ENCODE assay signal across 11 mouse cellular contexts in the genomic region with DNA sequence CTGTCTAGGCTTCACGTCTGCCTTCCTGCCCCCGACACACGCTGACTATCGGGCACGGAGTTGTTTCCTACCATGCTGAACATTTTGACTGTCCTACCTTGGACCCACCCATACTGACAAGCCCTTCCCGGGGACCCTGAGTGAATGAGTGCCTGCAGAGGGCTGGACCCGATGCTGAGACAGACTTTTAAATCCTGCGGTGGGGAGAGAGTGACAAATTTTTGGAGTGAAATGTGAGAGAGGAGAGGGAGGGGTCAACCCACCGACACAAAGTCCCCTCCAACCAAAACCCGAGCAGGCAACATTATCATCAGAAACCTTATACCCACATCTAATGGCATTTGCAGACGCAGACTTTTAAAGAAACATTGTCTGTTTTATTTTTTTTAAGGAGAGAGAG. TPM values are rescaled to one million over a fixed set of nuclear protein-coding genes. Genes with fewer than 3 reads are reported as not detected.
DNase-seq lines count a peak whose midpoint lies in the region; ATAC-seq and TF ChIP-seq lines count a peak whose summit lies in the region.
"Had no signal": no experiment of that assay in that cellular context is flagged by ENCODE, and none has a peak within 500 bp of the region (broad histone marks: within the 10 kb centered on the region; RNA-seq: fewer than 3 reads in every experiment).

A gene (minus strand): TSS at position 171 of the 400 bp plus-strand sequence.

- no peaks in the 10 kb centered on the region for H3K36me3 ChIP-seq in kidney, postnatal 0 days (ENCODE audit: insufficient read depth, low read length)
- H3K36me3 ChIP-seq in embryonic facial prominence, embryonic 10.5 days (replicated peaks): no peaks in the 10 kb centered on the region
- no peaks in the 10 kb centered on the region for H3K36me3 ChIP-seq in heart, embryonic 16.5 days (ENCODE audit: control insufficient read depth, insufficient read depth)
- H3K36me3 ChIP-seq in myocyte (ENCODE audit: control insufficient read depth, insufficient read depth): no peaks in the 10 kb centered on the region

- H3K27me3 ChIP-seq in kidney, postnatal 0 days (ENCODE audit: insufficient read depth, low read length): peaks cover 10% of the 10 kb centered on the region
- H3K27me3 ChIP-seq in embryonic facial prominence, embryonic 10.5 days (replicated peaks; ENCODE audit: low read depth, poor library complexity, severe bottlenecking): peaks cover 63% of the 10 kb centered on the region
- H3K27me3 ChIP-seq in heart, embryonic 16.5 days (ENCODE audit: control insufficient read depth, insufficient read depth, low read length): peaks cover 7% of the 10 kb centered on the region; the same call in 1 of the 2 replicates
- H3K27me3 ChIP-seq in myocyte (ENCODE audit: control insufficient read depth, insufficient read depth, insufficient read length): no peaks in the 10 kb centered on the region
- H3K27me3 ChIP-seq in cerebellum, adult 2 months (ENCODE audit: control insufficient read depth, insufficient read depth, low read length): no peaks in the 10 kb centered on the region

- H3K27ac ChIP-seq in kidney, postnatal 0 days: peak within 1 kb of the TSS; percentile 25; the same call in 1 of the 2 replicates
- peak within 1 kb of the TSS; percentile 73 for H3K27ac ChIP-seq in embryonic facial prominence, embryonic 10.5 days (replicated peaks)
- H3K27ac ChIP-seq in heart, embryonic 16.5 days (ENCODE audit: low read length): peak within 1 kb of the TSS; percentile 63
- no peak within 1 kb of the TSS for H3K27ac ChIP-seq in cerebellum, adult 2 months (ENCODE audit: insufficient read depth, low read length)

- H3K9ac ChIP-seq in kidney, postnatal 0 days (ENCODE audit: low read depth, low read length): no peak within 1 kb of the TSS
- peak within 1 kb of the TSS; percentile 53 for H3K9ac ChIP-seq in heart, embryonic 16.5 days (ENCODE audit: low read length)

- H3K4me3 ChIP-seq in kidney, postnatal 0 days (replicated peaks; ENCODE audit: low read depth, low read length): peak within 1 kb of the TSS; percentile 19
- H3K4me3 ChIP-seq in embryonic facial prominence, embryonic 10.5 days: peak within 1 kb of the TSS; percentile 42
- peak within 1 kb of the TSS; percentile 36 for H3K4me3 ChIP-seq in heart, embryonic 16.5 days (ENCODE audit: low read length)
- H3K4me3 ChIP-seq in myocyte: no peak within 1 kb of the TSS
- H3K4me3 ChIP-seq in cerebellum, adult 2 months (replicated peaks; ENCODE audit: insufficient read depth, low read depth, low read length): no peak within 1 kb of the TSS

- H3K4me2 ChIP-seq in kidney, postnatal 0 days (ENCODE audit: low read length): peak within 1 kb of the TSS; percentile 37
- peak within 1 kb of the TSS; percentile 54 for H3K4me2 ChIP-seq in heart, embryonic 16.5 days (ENCODE audit: low read depth, low read length)
- H3K4me2 ChIP-seq in myocyte (ENCODE audit: low read depth): peak within 1 kb of the TSS; percentile 61

- 0 out of 2 replicates have a peak, but pooled peaks have one; percentile 17 for ATAC-seq in kidney, postnatal 0 days (replicated peaks; ENCODE audit: low FRiP score, low read depth)
- no peak for ATAC-seq in heart, embryonic 16.5 days (replicated peaks; ENCODE audit: extremely low read depth, insufficient read depth, low FRiP score)
- ATAC-seq in erythroid progenitor cell, adult 5-6 weeks (replicated peaks; ENCODE audit: low FRiP score, poor library complexity, severe bottlenecking): no peak

- H3K9me3 ChIP-seq in kidney, postnatal 0 days (replicated peaks; ENCODE audit: low read length): no peaks in the 10 kb centered on the region
- no peaks in the 10 kb centered on the region for H3K9me3 ChIP-seq in embryonic facial prominence, embryonic 10.5 days
- no peaks in the 10 kb centered on the region for H3K9me3 ChIP-seq in heart, embryonic 16.5 days (replicated peaks; ENCODE audit: control insufficient read depth, low read length)

- peaks cover 28% of the 10 kb centered on the region for H3K4me1 ChIP-seq in kidney, postnatal 0 days (replicated peaks; ENCODE audit: insufficient read depth, low read length)
- peaks cover 76% of the 10 kb centered on the region for H3K4me1 ChIP-seq in embryonic facial prominence, embryonic 10.5 days
- peaks cover 18% of the 10 kb centered on the region for H3K4me1 ChIP-seq in heart, embryonic 16.5 days (ENCODE audit: control insufficient read depth, insufficient read depth, low read length)
- peaks cover 6% of the 10 kb centered on the region; the same call in 1 of the 2 replicates for H3K4me1 ChIP-seq in cerebellum, adult 2 months (ENCODE audit: control insufficient read depth, insufficient read depth, low read length)

- no peak for TF ChIP-seq POLR2A in myocyte (IDR thresholded peaks at IDR 0.05; ENCODE audit: insufficient read length, low read depth)
- TF ChIP-seq POLR2A in cerebellum, adult 2 months (IDR thresholded peaks at IDR 0.05; ENCODE audit: borderline replicate concordance, insufficient read depth, low read length): no peak

- no peak for TF ChIP-seq CTCF in kidney, postnatal 0 days (IDR thresholded peaks at IDR 0.05; ENCODE audit: low read depth)
- TF ChIP-seq CTCF in cerebellum, adult 2 months (IDR thresholded peaks at IDR 0.05; ENCODE audit: borderline replicate concordance, insufficient read depth, low read depth, low read length): no peak

- peak; percentile 90 for DNase-seq in kidney, postnatal 0 days (ENCODE audit: low spot score)
- no peak for DNase-seq in kidney, adult 18-20 months
- DNase-seq in embryonic facial prominence, embryonic 10.5 days (ENCODE audit: low spot score): peak; percentile 61
- no peak for DNase-seq in cerebellum, adult 2 months
- no peak for DNase-seq in left cerebral cortex, postnatal 4 days
- DNase-seq: adrenal gland, adult 8-10 months; cerebellum, adult 9-11 months; kidney, adult 11 months had no signal

- H3K79me2 ChIP-seq in myocyte (ENCODE audit: control insufficient read depth, insufficient read depth): no peaks in the 10 kb centered on the region

- intact Hi-C loops in left cerebral cortex, postnatal 4 days (cut with DNase I): no loop called here

- 8% methylated on average over 11 of the region's 11 CpGs for WGBS in kidney, postnatal 0 days
- 19% methylated on average over 11 of the region's 11 CpGs for WGBS in embryonic facial prominence, embryonic 10.5 days
- 14% methylated on average over 11 of the region's 11 CpGs for WGBS in heart, embryonic 16.5 days
- 51% methylated on average over 11 of the region's 11 CpGs for WGBS in cerebellum, adult 2 months

- H3ac ChIP-seq in myocyte (ENCODE audit: control insufficient read depth, insufficient read length): no peak within 1 kb of the TSS

TF ChIP-seq in myocyte, 11 proteins besides CTCF, POLR2A, EP300 and RAD21:
- TF ChIP-seq MYOD1 (IDR thresholded peaks at IDR 0.05; ENCODE audit: control insufficient read depth in 1 of 3, insufficient read length in 2 of 3, low read depth in 2 of 3) (peak in 1 of 3 experiments; percentile 46), E2F4 (IDR thresholded peaks at IDR 0.05; ENCODE audit: insufficient read depth) (no peak), MYOG (IDR thresholded peaks at IDR 0.05; ENCODE audit: control insufficient read depth in 1 of 3, insufficient read depth in 1 of 3, insufficient read length in 2 of 3, low read depth in 2 of 3) (peak in 1 of 3 experiments; percentile 39)

RNA-seq across cellular contexts. Expression of the gene that starts here (rescaled TPM):
- polyA plus RNA-seq in kidney, postnatal 0 days (2015; fragmentation: Nextera tagmentation; extraction: Ambion mirVana): 13.9 and 14.3 TPM in 2 replicates
- polyA plus RNA-seq in embryonic facial prominence, embryonic 10.5 days (2016; fragmentation: Nextera tagmentation; extraction: Ambion mirVana): 1.9 and 2.9 TPM in 2 replicates
- polyA plus RNA-seq in heart, embryonic 16.5 days (2015; fragmentation: Nextera tagmentation; extraction: Ambion mirVana): 14.9 and 15.0 TPM in 2 replicates
- 0.16 TPM for polyA plus RNA-seq in myocyte (2012; fragmentation: generic; extraction: Trizol)
- 1.5 and 1.8 TPM in 2 replicates for polyA plus RNA-seq in cerebellum, adult 2 months (2012; rRNA removed)
- not detected in 2 replicates for total RNA-seq in erythroid progenitor cell, adult 5-6 weeks (2015; ENCODE audit: low replicate concordance)
- total RNA-seq in erythroid progenitor cell, adult 5-6 weeks (2017; ENCODE audit: low replicate concordance): not detected in 2 replicates
- total RNA-seq in left cerebral cortex, postnatal 4 days (2021): 1 to 10 TPM; 1.2 to 1.5 TPM

Comparison
In these comparisons a context has a peak if more than half of its experiments do, and no peak if none do; other contexts are left out.
1. DNase-seq: peak in kidney, postnatal 0 days (single experiment) and embryonic facial prominence, embryonic 10.5 days (single experiment); none in kidney, adult 18-20 months (single experiment), cerebellum, adult 2 months (0 of 2) and left cerebral cortex, postnatal 4 days (single experiment).
2. H3K4me3 ChIP-seq: peak in kidney, postnatal 0 days (single experiment), embryonic facial prominence, embryonic 10.5 days (single experiment) and heart, embryonic 16.5 days (single experiment); none in myocyte (single experiment) and cerebellum, adult 2 months (single experiment).
3. Peak in every context shown above with its lines, with median percentiles within 50 percentile points of each other: H3K4me2 ChIP-seq.